Mouse (Mus musculus) neural tube, embryonic 10.5 days (tissue): ENCODE measurements around the gene Akt1s1.

Experiments used
- DNase-seq: peaks from one replicate; pipeline ENCODE4 v3.0.0-alpha.2; 2017; ENCODE audit warnings: low spot score; ENCODE audit errors: extremely low spot score

Gene Akt1s1

DNA sequence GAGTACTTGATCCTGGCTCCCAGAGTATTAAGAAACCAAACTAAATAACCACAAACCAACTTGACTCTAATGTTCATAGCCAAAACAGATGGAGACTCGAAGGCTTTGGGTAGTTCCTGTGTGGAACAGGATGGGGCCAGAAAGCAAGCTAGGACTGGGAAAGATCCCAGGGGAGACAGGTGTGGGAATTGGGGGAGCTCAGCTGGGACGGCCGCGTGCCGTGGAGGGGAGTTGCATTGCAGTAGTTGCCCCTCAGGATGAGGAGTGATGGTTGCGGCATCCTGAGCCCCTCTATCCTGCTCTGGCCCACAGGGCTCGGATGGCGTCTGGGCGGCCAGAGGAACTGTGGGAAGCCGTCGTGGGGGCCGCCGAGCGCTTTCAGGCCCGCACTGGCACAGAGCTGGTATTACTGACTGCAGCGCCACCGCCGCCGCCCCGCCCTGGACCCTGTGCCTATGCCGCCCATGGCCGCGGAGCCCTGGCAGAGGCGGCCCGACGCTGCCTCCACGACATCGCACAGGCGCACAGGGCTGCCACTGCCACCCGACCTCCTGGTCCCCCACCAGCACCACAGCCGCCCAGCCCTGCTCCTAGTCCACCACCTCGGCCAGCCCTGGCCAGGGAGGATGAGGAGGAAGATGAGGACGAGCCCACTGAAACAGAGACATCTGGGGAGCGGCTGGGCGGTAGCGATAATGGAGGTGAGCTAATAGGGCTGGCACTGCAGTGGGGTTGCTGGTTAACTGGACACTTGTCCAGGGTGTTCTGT, 3.7 kb downstream of the Akt1s1 start:
- no peak for DNase-seq

- DNase-seq = no peak
Measured at GRCm38 (mm10) chr7:44853065-44853464, 4.3 kb downstream of the Akt1s1 start.

DNA sequence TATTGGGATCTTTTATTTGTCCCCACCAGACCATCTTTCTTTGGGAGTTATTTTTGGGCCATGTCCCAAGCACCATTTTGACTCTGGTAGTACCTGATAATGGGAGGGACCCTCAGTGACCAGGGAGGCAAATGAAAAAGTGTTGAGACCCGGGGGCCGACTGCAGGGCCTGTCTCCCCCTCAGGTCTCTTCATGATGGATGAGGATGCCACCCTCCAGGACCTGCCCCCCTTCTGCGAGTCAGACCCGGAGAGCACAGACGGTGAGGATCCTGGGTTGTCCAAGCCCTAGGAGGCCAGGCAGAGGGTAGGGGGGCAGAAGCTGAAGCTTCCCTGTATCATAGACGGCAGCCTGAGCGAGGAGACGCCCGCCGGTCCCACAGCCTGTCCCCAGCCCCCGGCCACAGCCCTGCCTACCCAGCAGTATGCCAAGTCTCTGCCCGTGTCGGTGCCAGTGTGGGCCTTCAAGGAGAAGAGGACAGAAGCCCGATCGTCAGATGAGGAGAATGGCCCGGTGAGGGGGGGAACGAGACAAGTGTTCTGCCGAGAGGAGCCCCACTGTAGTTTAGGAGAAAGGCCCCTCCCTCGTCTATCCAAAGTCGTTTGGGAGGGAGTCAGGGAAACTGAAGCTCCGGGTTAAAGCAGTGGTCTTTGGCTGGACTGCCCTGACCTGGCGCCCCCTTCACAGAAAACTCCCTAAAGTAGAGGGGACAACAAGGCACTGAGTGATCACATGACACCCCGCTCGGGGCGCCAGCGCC, 5.0 kb downstream of the Akt1s1 start:
- no peak for DNase-seq

DNA sequence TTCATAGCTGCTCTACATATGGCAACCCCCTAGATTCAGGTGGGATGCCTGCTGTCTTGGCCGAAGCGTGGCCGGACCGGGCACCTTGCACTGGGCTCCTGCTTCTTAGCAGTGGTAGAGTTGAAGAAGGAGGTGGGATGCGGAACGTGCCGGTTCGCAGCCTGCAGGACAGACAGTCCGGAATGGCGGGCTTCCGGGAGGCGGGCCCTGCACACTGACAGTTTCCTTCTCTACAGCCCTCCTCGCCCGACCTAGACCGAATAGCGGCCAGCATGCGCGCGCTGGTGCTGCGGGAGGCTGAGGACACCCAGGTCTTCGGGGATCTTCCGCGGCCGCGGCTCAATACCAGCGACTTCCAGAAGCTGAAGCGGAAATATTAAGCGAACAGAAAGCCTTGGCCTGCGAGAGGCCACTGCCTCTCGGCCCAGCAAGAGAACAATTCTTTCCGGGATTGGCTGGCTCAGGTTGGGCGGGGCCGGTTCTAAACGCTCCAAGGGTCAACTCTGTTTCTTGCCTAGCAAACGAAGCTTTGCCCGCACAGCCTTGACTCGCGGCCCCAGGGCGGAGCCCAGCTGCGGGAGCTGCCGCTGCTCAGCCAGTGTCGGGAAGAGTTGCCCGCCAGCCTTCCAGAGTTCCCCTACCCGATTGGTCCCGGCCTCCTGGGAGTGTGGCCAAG, 5.7 kb downstream of the Akt1s1 start:
- DNase-seq = peak; percentile 76

DNA sequence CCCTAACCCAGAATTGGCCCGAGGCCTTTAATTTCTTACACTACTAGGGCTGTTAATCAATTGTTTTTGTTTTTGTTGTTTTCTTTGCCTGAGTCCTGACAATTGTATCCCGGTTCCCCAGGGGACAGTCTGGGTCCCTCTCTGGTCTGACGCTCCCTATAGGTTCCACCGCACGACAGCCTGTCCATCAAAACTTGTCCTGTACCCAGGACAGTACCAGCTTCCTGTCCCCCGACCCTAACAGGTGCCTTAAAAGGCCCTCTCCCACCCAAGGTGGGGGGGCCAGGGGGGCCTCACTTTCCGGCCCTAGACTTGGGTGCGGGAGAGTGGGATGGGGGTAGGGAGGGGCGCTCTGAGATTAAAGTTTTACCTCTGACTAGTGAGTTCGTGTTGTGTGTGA, 6.2 kb downstream of the Akt1s1 start:
- no peak for DNase-seq

- no peak for DNase-seq
Measured at GRCm38 (mm10) chr7:44856265-44856916, 7.6 kb downstream of the Akt1s1 start.

DNA sequence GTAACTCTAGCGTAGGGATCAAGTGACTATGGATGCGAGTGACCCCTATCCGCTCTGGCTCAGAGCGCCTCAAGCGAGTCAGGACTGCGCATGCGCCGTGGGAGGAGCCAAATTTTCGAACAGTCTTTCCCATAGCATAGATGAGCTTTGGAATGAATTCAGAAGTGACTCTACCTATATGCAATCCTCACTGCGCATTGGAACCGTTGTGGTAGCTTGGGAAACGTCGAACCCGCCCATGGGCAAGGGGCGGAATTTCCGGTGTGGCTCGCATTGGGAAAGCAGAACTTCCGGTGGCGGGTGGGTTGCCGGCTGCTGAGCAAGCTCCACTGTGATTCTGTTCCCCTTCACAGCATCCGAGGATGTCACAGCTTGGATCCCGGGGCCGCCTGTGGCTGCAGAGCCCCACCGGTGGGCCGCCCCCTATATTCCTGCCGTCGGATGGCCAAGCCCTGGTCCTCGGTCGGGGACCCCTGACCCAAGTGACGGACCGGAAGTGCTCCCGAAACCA, 8.3 kb downstream of the Akt1s1 start, which contains the start of gene Pnkp:
TSS of gene Pnkp (plus strand) at position 98 of the 511 bp plus-strand sequence.
- DNase-seq = peak; percentile 91

GRCm38 (mm10) chr7:44857905-44858304, 9.1 kb downstream of the Akt1s1 start:
- DNase-seq = no peak

GRCm38 (mm10) chr7:44859896-44860295, 11.1 kb downstream of the Akt1s1 start:
- no peak for DNase-seq

DNA sequence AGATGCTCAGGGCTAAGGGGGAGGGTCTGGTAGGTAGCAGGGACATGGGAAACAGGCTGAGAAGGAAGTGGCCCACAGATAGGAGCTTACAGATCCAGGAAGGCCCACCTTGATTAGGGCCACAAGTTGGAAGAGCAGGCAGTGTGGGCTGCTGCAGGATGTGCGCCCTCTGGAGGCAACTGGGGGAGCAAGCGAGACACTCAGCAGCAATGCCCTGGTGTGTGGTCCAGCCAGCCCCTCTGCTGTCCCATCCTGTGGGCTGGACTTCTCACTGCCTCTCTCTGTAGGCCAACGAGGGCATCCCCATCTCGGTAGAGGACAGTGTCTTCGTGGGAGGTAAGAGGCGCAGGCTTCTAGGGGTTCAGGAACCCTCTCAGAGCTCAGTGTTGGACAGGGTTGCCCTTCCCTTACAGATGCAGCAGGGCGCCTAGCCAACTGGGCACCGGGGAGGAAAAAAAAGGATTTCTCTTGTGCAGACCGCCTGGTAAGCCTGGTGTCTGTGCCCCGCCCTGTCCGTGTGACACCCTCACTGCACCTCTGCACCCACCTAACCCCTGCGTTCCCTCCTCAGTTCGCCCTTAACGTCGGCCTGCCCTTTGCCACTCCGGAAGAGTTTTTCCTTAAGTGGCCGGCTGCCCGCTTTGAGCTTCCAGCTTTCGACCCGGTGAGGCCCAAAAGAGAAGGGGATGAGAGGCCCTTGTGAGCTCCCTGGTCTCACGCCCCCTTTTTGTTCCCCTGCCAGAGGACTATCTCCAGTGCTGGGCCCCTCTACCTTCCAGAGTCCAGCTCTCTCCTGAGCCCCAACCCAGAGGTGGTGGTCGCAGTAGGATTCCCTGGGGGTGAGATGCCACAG, 12.0 kb downstream of the Akt1s1 start:
- peak; percentile 76 for DNase-seq

- no peak for DNase-seq
Measured at GRCm38 (mm10) chr7:44861429-44861816, 12.6 kb downstream of the Akt1s1 start.

- DNase-seq = no peak
Measured at GRCm38 (mm10) chr7:44862434-44862833, 13.6 kb downstream of the Akt1s1 start.

DNA sequence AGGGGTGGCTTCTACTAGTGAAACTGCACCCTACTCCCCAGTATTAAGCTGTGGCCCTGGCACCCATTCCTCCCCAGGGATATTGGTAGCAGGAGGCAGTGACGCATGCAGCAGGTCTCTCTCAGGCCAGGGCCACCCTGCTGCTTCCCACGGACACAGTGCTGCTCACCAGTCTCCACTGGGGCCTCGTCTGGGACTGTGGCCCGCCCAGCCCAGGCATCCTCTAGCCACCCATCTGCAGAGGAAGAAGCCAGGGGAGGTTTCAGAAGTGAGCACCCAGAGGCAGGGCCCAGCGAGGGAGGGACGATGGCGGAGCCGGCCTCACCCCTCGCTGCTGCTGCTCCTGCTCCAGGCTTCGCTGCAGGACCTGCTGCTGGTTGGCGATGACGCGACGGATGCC, 14.4 kb downstream of the Akt1s1 start:
- no peak for DNase-seq

DNA sequence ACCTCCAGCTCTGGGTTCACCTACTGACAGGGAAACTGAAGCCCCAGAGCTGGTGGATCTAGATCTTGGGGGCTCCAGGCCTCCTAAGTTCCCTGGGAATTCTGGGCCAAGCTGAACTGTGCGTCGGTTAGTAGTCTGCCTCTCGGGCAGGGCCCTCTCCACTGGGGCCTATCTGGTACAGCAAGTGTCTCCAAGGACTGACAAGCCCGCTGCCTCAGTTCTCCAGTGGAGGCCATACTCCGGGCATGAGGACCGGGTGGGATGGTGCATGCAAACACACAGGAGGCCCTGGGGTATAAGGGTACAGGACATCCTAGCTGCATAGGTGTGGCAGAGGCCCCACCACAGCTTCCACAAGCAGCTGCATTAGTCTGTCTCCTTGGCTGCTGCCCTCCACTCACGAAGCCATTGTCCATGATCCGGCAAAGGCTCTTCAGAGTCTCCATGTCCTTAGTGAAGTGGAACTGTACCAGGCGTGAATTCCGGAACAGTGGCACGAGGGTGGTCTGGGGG, 15.2 kb downstream of the Akt1s1 start:
- DNase-seq = no peak

DNA sequence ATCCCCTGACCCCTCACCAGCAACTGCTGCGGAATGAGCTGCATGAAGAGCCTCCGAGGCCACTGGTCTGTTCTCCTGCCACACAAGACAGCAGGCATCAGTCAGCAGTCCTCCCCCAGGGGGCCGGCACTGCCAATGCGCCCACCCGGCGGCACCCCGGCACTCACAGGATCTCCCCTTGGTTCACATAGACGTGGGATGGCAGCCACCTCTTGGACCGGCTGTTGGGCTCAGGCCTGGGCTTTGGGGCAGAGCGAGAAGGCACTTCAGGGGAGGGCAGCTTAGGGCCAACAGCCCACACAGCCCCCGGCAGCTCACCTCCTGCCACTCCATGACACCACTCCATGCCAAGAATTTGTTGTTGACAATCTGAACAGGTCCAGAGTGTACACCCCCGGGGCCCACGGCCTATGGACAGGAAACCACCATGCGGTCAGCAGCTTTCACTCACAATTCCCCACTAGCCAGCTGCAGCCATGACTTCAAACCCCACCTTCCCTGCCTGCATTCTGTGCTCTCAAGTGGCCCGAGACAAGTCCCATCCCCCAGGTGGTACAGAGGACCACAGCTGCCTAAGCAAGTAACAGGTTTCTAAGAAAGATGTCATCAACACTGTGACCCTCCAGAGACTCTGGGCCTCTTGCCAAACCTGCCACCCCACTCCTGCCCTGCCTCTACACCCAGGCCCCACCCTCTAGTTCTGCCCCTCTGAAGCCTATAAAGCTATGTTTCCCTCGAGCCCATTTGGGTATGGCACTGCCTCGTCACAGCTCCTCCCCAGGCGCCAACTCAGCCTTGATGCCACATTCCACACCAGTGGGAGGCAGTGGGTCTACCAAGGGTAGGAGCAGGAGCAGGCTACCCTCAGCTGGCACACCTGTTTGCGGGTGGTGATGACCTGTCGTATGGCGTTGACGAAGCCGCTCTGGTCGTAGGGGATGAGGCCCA, 16.1 kb downstream of the Akt1s1 start:
- DNase-seq = no peak

DNA sequence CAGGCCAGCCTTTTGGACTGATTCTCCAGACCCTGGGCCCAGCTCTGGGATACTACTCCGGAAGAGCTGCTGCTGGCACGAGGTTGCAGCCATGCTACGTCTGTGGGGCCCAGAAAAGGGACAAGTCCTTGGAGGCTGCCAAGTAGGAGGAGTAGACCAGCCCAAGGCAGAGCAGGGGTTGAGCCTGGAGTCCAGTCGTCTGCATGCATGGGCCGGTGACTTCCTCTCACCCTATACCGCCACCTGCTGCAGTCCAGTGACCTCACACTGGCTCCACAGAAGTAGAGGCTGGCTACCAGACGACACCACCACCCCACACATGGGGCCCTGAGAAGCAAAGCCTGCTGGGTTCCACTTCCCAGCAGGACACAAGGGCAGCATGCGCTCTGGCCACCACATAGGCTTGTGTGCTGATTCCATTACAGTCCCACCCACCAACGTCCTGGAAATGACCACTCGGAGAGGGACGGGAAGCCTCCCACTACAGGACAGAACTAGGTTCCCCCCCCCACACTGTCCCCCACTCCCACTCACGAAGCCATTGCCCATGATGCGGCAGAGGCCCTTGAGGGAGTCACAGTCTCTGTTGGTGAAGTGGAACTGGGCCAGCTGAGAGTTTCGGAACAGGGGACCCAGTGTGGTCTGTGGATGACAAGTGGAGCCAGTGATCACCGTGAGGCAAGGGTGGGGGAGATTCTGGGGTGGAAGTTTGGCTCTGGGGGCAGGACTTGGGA, 17.7 kb downstream of the Akt1s1 start:
- DNase-seq = no peak

DNA sequence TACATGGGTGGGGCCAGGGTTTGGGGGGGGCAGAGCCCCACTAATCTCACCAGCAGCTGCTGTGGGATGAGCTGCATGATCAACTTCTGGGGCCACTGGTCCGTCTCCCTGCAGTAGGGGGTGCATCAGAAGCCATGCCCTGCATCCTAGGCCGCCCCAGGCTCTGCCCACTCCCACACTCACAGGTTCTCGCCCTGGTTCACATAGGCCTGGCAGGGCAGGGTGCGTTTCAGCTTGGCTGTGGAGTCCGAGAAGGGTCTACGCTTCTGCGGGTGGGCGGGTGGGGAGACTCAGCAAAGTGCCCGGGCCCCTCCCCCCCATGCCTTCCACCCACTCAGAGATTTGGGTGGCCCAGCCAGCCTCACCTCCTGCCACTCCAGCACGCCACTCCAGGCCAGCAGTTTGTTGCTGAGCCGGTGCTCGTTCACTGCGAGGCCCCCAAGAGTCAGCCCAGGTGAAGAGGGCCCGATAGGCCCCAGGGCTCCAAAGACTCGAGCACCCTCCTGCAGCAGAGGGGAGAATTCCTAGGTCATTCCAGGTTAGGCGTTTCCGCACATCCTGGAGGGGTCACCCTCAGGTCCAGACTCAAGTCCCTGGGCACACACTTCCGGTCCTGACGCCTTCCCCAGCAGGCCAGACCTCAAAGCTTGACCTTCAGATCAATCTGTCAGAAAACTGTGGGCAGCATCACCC, 18.4 kb downstream of the Akt1s1 start:
- no peak for DNase-seq

DNA sequence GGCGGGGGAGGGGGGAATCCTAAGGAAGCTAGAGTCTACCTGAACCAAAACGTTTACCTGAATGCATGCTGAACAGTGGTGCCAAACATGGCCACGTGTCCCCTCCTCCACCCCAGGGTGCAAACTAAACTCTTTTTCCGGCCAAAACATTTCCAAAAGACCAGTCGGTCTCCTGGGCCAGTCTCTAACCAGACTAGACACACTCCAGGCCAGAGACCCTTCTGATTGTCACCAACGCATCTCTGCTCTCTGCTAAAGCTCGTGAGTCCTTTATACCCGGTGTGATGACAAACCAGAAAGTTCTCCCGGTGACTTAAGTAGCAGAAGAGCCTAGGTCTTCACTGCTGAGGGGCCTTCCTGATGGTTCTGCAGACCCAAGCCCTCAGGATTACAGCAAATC, 19.0 kb downstream of the Akt1s1 start:
- DNase-seq = no peak
